Mouse (Mus musculus): Measurements from ENCODE around the gene Ephb2.

- TF ChIP-seq EP300 (IDR thresholded peaks at IDR 0.05; ENCODE audit: low read depth) = no peak
- no peak for TF ChIP-seq CTCF (IDR thresholded peaks at IDR 0.05; ENCODE audit: low read depth)
These were observed 123.6 kb downstream of the Ephb2 start for GRCm38 (mm10) chr4:136711985-136712768.
